Mouse (Mus musculus) olfactory bulb, adult 2 months (tissue): ENCODE measurements around the gene Bmp7.

Experiments used
- CTCF ChIP-seq: fragments of 200-500 bp; IDR thresholded peaks from 2 replicates; pipeline ENCODE4 v1.5.1; 2012; ENCODE audit warnings: low read depth, mild to moderate bottlenecking, low read length, moderate library complexity; ENCODE audit not compliant: insufficient read depth
- POLR2A ChIP-seq: fragments of 200-500 bp; IDR thresholded peaks from 2 replicates; pipeline ENCODE4 v1.6.1; 2012; ENCODE audit warnings: mild to moderate bottlenecking, low read depth, low read length, moderate library complexity; ENCODE audit not compliant: insufficient read depth

- no peak for TF ChIP-seq CTCF
- no peak for TF ChIP-seq POLR2A
These were observed 37.4 kb upstream of the Bmp7 start, which contains the start of gene Spo11 for GRCm38 (mm10) chr2:172977409-172978130.
